Mouse (Mus musculus): Measurements from ENCODE around the gene Zfhx3. TPM values are rescaled to one million over a fixed set of nuclear protein-coding genes. Genes with fewer than 3 reads are reported as not detected.
A peak's percentile ranks its signal among the peaks of the same experiment; 100 is the strongest.

Gene Zfhx3
- polyA plus RNA-seq, 1 experiment from 2014 or later, result 19.8 TPM

DNA sequence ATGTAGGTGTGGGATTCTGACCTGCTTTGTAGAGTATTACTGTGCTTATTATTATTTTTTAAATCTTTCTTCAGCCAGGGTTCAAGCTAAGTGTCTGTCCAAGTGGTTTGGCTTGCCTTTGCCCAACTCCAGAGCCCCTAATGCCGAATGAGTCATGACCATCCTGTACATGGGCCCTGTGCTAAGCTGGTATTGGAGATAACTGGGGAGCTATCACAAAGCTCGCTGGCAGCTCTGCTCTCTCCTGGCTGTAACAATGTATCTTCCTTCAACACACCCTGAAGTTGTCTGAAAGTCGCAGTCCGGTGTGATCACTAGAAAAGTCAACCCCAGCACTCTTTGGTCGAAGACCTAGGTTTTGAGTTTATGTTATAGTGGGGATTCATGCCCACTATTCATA, 1049.0 kb downstream of the Zfhx3 start:
- TF ChIP-seq CTCF (IDR thresholded peaks at IDR 0.05; ENCODE audit: low read depth), result no peak
- H3K27me3 ChIP-seq (ENCODE audit: insufficient read depth, low read length), result no peaks in the 10 kb centered on the region

GRCm38 (mm10) chr8:108993718-108994117, 1051.3 kb downstream of the Zfhx3 start:
- no peak overlapping the region for H3K27ac ChIP-seq (ENCODE audit: low read depth)
- H3K36me3 ChIP-seq (ENCODE audit: insufficient read depth), result no peaks in the 10 kb centered on the region
- ATAC-seq (ENCODE audit: insufficient read depth), result no peak
- DNase-seq, result no peak
- TF ChIP-seq CTCF (IDR thresholded peaks at IDR 0.05; ENCODE audit: low read depth), result no peak
- H3K4me2 ChIP-seq, result no peak overlapping the region
- H3K9ac ChIP-seq, result no peak overlapping the region
- no peaks in the 10 kb centered on the region for H3K9me3 ChIP-seq (ENCODE audit: low read depth, low read length)
- H3K4me3 ChIP-seq (ENCODE audit: low read depth, low read length), result no peak overlapping the region
- no peaks in the 10 kb centered on the region for H3K4me1 ChIP-seq (ENCODE audit: insufficient read depth)
- WGBS, result 29% methylated on average over 2 of the region's 2 CpGs
- no peaks in the 10 kb centered on the region for H3K27me3 ChIP-seq (ENCODE audit: insufficient read depth, low read length)

More for the DNA sequence above, 1049.0 kb downstream of the Zfhx3 start:
- 91% methylated on average over 5 of the region's 5 CpGs for WGBS
- Histone ChIP-seq H3K4me2 (no peak overlapping the region), H3K4me1 (ENCODE audit: insufficient read depth) (no peaks in the 10 kb centered on the region), H3K9ac (no peak overlapping the region), H3K9me3 (ENCODE audit: low read depth, low read length) (no peaks in the 10 kb centered on the region), H3K4me3 (ENCODE audit: low read depth, low read length) (no peak overlapping the region), H3K27ac (ENCODE audit: low read depth) (no peak overlapping the region), H3K36me3 (ENCODE audit: insufficient read depth) (no peaks in the 10 kb centered on the region)
- no peak for ATAC-seq (ENCODE audit: insufficient read depth)
- DNase-seq, result no peak

DNA sequence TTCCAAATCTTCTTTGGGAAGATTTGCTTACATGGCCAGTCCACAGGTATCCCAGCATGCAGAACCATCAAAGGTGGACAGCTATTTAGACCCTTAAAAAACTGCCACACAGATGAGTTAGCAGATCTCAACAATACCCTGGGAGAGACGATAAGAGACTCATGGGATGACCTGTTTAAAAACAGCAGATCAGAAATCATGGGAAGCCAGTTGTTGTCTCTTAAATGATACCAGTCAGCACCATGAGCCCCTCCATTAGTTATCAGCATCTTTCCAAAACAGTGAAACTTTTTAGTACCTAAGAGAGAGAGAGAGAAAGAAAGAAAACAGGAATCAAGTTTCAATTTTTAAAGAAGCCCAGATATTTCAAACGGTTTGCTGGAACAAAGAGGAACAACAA, 1051.7 kb downstream of the Zfhx3 start:
- Histone ChIP-seq H3K27ac (ENCODE audit: low read depth) (no peak overlapping the region), H3K4me1 (ENCODE audit: insufficient read depth) (no peaks in the 10 kb centered on the region), H3K4me2 (no peak overlapping the region), H3K9ac (no peak overlapping the region), H3K36me3 (ENCODE audit: insufficient read depth) (no peaks in the 10 kb centered on the region), H3K27me3 (ENCODE audit: insufficient read depth, low read length) (no peaks in the 10 kb centered on the region), H3K4me3 (ENCODE audit: low read depth, low read length) (no peak overlapping the region), H3K9me3 (ENCODE audit: low read depth, low read length) (no peaks in the 10 kb centered on the region)
- ATAC-seq (ENCODE audit: insufficient read depth) (no peak), DNase-seq (no peak)
- WGBS, result 56% methylated on average over 2 of the region's 2 CpGs
- no peak for TF ChIP-seq CTCF (IDR thresholded peaks at IDR 0.05; ENCODE audit: low read depth)

- Histone ChIP-seq H3K4me2 (no peak overlapping the region), H3K36me3 (ENCODE audit: insufficient read depth) (no peaks in the 10 kb centered on the region), H3K9me3 (ENCODE audit: low read depth, low read length) (no peaks in the 10 kb centered on the region), H3K27ac (ENCODE audit: low read depth) (no peak overlapping the region), H3K4me3 (ENCODE audit: low read depth, low read length) (no peak overlapping the region), H3K27me3 (ENCODE audit: insufficient read depth, low read length) (no peaks in the 10 kb centered on the region), H3K4me1 (ENCODE audit: insufficient read depth) (no peaks in the 10 kb centered on the region), H3K9ac (no peak overlapping the region)
- ATAC-seq (ENCODE audit: insufficient read depth), result no peak
- no peak for TF ChIP-seq CTCF (IDR thresholded peaks at IDR 0.05; ENCODE audit: low read depth)
- WGBS, result 90% methylated on average over 5 of the region's 5 CpGs
- no peak for DNase-seq
These were observed 1052.4 kb downstream of the Zfhx3 start for GRCm38 (mm10) chr8:108994880-108995279.

DNA sequence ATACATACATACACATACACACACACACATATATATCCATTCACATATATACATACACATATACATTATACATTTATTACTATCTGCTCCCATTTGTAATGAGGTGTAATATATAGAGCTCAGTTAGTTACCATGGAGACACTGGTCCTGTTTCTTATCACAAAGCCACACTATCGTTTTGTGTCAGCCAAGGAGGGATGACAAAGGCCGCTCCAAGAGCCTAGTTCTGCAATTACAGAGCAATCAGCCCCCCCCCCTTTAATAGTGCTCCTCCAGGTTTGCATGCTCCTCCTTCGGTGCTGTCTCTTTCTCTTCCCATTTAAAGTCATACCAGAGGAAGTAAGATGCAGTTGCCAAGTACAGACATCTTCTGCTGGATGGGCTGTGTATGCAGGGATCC, 1054.9 kb downstream of the Zfhx3 start:
- H3K27ac ChIP-seq (ENCODE audit: low read depth), result no peak overlapping the region
- H3K9me3 ChIP-seq (ENCODE audit: low read depth, low read length), result no peaks in the 10 kb centered on the region
- no peak overlapping the region for H3K9ac ChIP-seq
- no peaks in the 10 kb centered on the region for H3K36me3 ChIP-seq (ENCODE audit: insufficient read depth)
- no peak for TF ChIP-seq CTCF (IDR thresholded peaks at IDR 0.05; ENCODE audit: low read depth)
- no peaks in the 10 kb centered on the region for H3K4me1 ChIP-seq (ENCODE audit: insufficient read depth)
- no peak overlapping the region for H3K4me2 ChIP-seq
- H3K27me3 ChIP-seq (ENCODE audit: insufficient read depth, low read length), result no peaks in the 10 kb centered on the region
- ATAC-seq (ENCODE audit: insufficient read depth), result no peak
- WGBS, result 45% methylated on average over 3 of the region's 3 CpGs
- peak; percentile 39 for DNase-seq
- H3K4me3 ChIP-seq (ENCODE audit: low read depth, low read length), result no peak overlapping the region

GRCm38 (mm10) chr8:108999297-109000249, 1057.1 kb downstream of the Zfhx3 start:
- Histone ChIP-seq H3K9ac (no peak overlapping the region), H3K9me3 (ENCODE audit: low read depth, low read length) (no peaks in the 10 kb centered on the region), H3K27ac (ENCODE audit: low read depth) (no peak overlapping the region), H3K36me3 (ENCODE audit: insufficient read depth) (no peaks in the 10 kb centered on the region), H3K27me3 (ENCODE audit: insufficient read depth, low read length) (no peaks in the 10 kb centered on the region), H3K4me1 (ENCODE audit: insufficient read depth) (no peaks in the 10 kb centered on the region), H3K4me3 (ENCODE audit: low read depth, low read length) (no peak overlapping the region), H3K4me2 (no peak overlapping the region)
- DNase-seq (peak; percentile 56), ATAC-seq (ENCODE audit: insufficient read depth) (no peak)
- WGBS, result 54% methylated on average over 15 of the region's 15 CpGs
- TF ChIP-seq CTCF (IDR thresholded peaks at IDR 0.05; ENCODE audit: low read depth), result no peak

GRCm38 (mm10) chr8:109001031-109001430, 1058.6 kb downstream of the Zfhx3 start:
- no peaks in the 10 kb centered on the region for H3K27me3 ChIP-seq (ENCODE audit: insufficient read depth, low read length)
- DNase-seq (no peak), ATAC-seq (ENCODE audit: insufficient read depth) (no peak)
- no peaks in the 10 kb centered on the region for H3K9me3 ChIP-seq (ENCODE audit: low read depth, low read length)
- no peak for TF ChIP-seq CTCF (IDR thresholded peaks at IDR 0.05; ENCODE audit: low read depth)
- WGBS, result 69% methylated on average over 9 of the region's 9 CpGs
- H3K4me2 ChIP-seq, result no peak overlapping the region
- no peaks in the 10 kb centered on the region for H3K4me1 ChIP-seq (ENCODE audit: insufficient read depth)
- H3K36me3 ChIP-seq (ENCODE audit: insufficient read depth), result no peaks in the 10 kb centered on the region
- H3K4me3 ChIP-seq (ENCODE audit: low read depth, low read length), result no peak overlapping the region
- no peak overlapping the region for H3K9ac ChIP-seq
- H3K27ac ChIP-seq (ENCODE audit: low read depth), result no peak overlapping the region

All from lung, embryonic 14.5 days (tissue).